Mouse (Mus musculus): ENCODE measurements around the gene Bcl2l11. TPM values are rescaled to one million over a fixed set of nuclear protein-coding genes. Genes with fewer than 3 reads are reported as not detected.

The Bcl2l11 gene
- polyA plus RNA-seq, 1 experiment, result 10.2 TPM

GRCm38 (mm10) chr2:128203749-128204405 lies 78.0 kb downstream of the Bcl2l11 start:
- no peak overlapping the region for H3K4me3 ChIP-seq (replicated peaks; ENCODE audit: control insufficient read depth, low read depth, low read length)
- no peak overlapping the region for H3K27ac ChIP-seq (ENCODE audit: control insufficient read depth, insufficient read depth, low read depth, low read length, poor library complexity)
- TF ChIP-seq CTCF (IDR thresholded peaks at IDR 0.05; ENCODE audit: control insufficient read depth, insufficient read depth, low read length), result no peak
- TF ChIP-seq POLR2A (IDR thresholded peaks at IDR 0.05; ENCODE audit: borderline replicate concordance, control insufficient read depth, low read depth, low read length), result no peak
- H3K4me1 ChIP-seq (ENCODE audit: control insufficient read depth, insufficient read depth, low read length), result peaks cover 5% of the 10 kb centered on the region
- WGBS, result 3% methylated on average over 6 of the region's 6 CpGs

GRCm38 (mm10) chr2:128208541-128208940 lies 82.7 kb downstream of the Bcl2l11 start:
- TF ChIP-seq CTCF (IDR thresholded peaks at IDR 0.05; ENCODE audit: control insufficient read depth, insufficient read depth, low read length) (no peak), POLR2A (IDR thresholded peaks at IDR 0.05; ENCODE audit: borderline replicate concordance, control insufficient read depth, low read depth, low read length) (no peak)
- H3K4me1 ChIP-seq (ENCODE audit: control insufficient read depth, insufficient read depth, low read length), result peaks cover 3% of the 10 kb centered on the region
- 87% methylated on average over 1 of the region's 1 CpGs for WGBS
- H3K27ac ChIP-seq (ENCODE audit: control insufficient read depth, insufficient read depth, low read depth, low read length, poor library complexity), result no peak overlapping the region
- H3K4me3 ChIP-seq (replicated peaks; ENCODE audit: control insufficient read depth, low read depth, low read length), result no peak overlapping the region

GRCm38 (mm10) chr2:128209841-128210329 lies 84.0 kb downstream of the Bcl2l11 start:
- WGBS, result 79% methylated on average over 2 of the region's 2 CpGs
- no peak overlapping the region for H3K27ac ChIP-seq (ENCODE audit: control insufficient read depth, insufficient read depth, low read depth, low read length, poor library complexity)
- TF ChIP-seq CTCF (IDR thresholded peaks at IDR 0.05; ENCODE audit: control insufficient read depth, insufficient read depth, low read length) (no peak), POLR2A (IDR thresholded peaks at IDR 0.05; ENCODE audit: borderline replicate concordance, control insufficient read depth, low read depth, low read length) (no peak)
- no peaks in the 10 kb centered on the region; the same call in 1 of the 2 replicates for H3K4me1 ChIP-seq (ENCODE audit: control insufficient read depth, insufficient read depth, low read length)
- H3K4me3 ChIP-seq (replicated peaks; ENCODE audit: control insufficient read depth, low read depth, low read length), result no peak overlapping the region

GRCm38 (mm10) chr2:128210376-128210775 lies 84.5 kb downstream of the Bcl2l11 start:
- Histone ChIP-seq H3K4me1 (ENCODE audit: control insufficient read depth, insufficient read depth, low read length) (no peaks in the 10 kb centered on the region; the same call in 1 of the 2 replicates), H3K4me3 (replicated peaks; ENCODE audit: control insufficient read depth, low read depth, low read length) (no peak overlapping the region), H3K27ac (ENCODE audit: control insufficient read depth, insufficient read depth, low read depth, low read length, poor library complexity) (no peak overlapping the region)
- TF ChIP-seq CTCF (IDR thresholded peaks at IDR 0.05; ENCODE audit: control insufficient read depth, insufficient read depth, low read length) (no peak), POLR2A (IDR thresholded peaks at IDR 0.05; ENCODE audit: borderline replicate concordance, control insufficient read depth, low read depth, low read length) (no peak)
- WGBS, result 27% methylated on average over 9 of the region's 9 CpGs

- H3K4me1 ChIP-seq (ENCODE audit: control insufficient read depth, insufficient read depth, low read length), result no peaks in the 10 kb centered on the region; the same call in 1 of the 2 replicates
- H3K4me3 ChIP-seq (replicated peaks; ENCODE audit: control insufficient read depth, low read depth, low read length), result no peak overlapping the region
- no peak overlapping the region for H3K27ac ChIP-seq (ENCODE audit: control insufficient read depth, insufficient read depth, low read depth, low read length, poor library complexity)
- TF ChIP-seq CTCF (IDR thresholded peaks at IDR 0.05; ENCODE audit: control insufficient read depth, insufficient read depth, low read length), result no peak
- 19% methylated on average over 19 of the region's 19 CpGs for WGBS
These were observed 85.4 kb downstream of the Bcl2l11 start for GRCm38 (mm10) chr2:128211022-128211880.

GRCm38 (mm10) chr2:128211881-128212209 lies 86.0 kb downstream of the Bcl2l11 start:
- Histone ChIP-seq H3K27ac (ENCODE audit: control insufficient read depth, insufficient read depth, low read depth, low read length, poor library complexity) (no peak overlapping the region), H3K4me1 (ENCODE audit: control insufficient read depth, insufficient read depth, low read length) (no peaks in the 10 kb centered on the region; the same call in 1 of the 2 replicates), H3K4me3 (replicated peaks; ENCODE audit: control insufficient read depth, low read depth, low read length) (no peak overlapping the region)
- TF ChIP-seq CTCF (IDR thresholded peaks at IDR 0.05; ENCODE audit: control insufficient read depth, insufficient read depth, low read length), result no peak
- no peak for TF ChIP-seq POLR2A (IDR thresholded peaks at IDR 0.05; ENCODE audit: borderline replicate concordance, control insufficient read depth, low read depth, low read length)
- 52% methylated on average over 8 of the region's 8 CpGs for WGBS

Measured in bone marrow, adult 2 months (tissue).